Mouse (Mus musculus) MEL (cell line): ENCODE data around the gene Lsp1. TPM values are rescaled to one million over a fixed set of nuclear protein-coding genes. Genes with fewer than 3 reads are reported as not detected.
A peak's percentile ranks its signal among the peaks of the same experiment; 100 is the strongest.

Experiments used
- DNase-seq: peaks from one replicate; pipeline ENCODE4 v3.0.0; 2011; ENCODE audit warnings: low read depth, low spot score
- H3K27ac ChIP-seq: 2 replicates; pipeline ENCODE4 v1.5.1; 2012; ENCODE audit warnings: low read depth, mild to moderate bottlenecking, control low read depth, low read length, moderate library complexity; ENCODE audit not compliant: control insufficient read depth
- H3K27me3 ChIP-seq, 2 experiments: fragments of 150-350 bp in 1 of 2; sonication (generic) in 1 of 2; 2 replicates each; pipeline ENCODE4 v1.6.1; 2012; ENCODE audit warnings: low read length in 2 of 2, mild to moderate bottlenecking in 2 of 2, improper control_type of control experiment in 1 of 2, moderate library complexity in 1 of 2; ENCODE audit not compliant: insufficient read depth in 2 of 2, control insufficient read depth in 1 of 2
- H3K36me3 ChIP-seq, 2 experiments: 2 replicates each; pipeline ENCODE4 v1.6.1; 2012 to 2014; ENCODE audit warnings: low read length in 2 of 2, improper control_type of control experiment in 1 of 2, inconsistent platforms in 1 of 2, mild to moderate bottlenecking in 1 of 2; ENCODE audit not compliant: insufficient read depth in 2 of 2, control insufficient read depth in 1 of 2
- H3K4me1 ChIP-seq, 2 experiments: fragments of 150-350 bp in 1 of 2; sonication (generic) in 1 of 2; 2 replicates each; pipeline ENCODE4 v1.6.1; 2012; ENCODE audit warnings: low read length in 2 of 2, improper control_type of control experiment in 1 of 2, mild to moderate bottlenecking in 1 of 2; ENCODE audit not compliant: insufficient read depth in 2 of 2, control insufficient read depth in 1 of 2
- H3K4me3 ChIP-seq, 2 experiments: fragments of 150-350 bp in 1 of 2; sonication (generic) in 1 of 2; 2 replicates each; pipeline ENCODE4 v1.5.1; 2012; ENCODE audit warnings: low read depth in 2 of 2, low read length in 2 of 2, mild to moderate bottlenecking in 2 of 2, moderate library complexity in 2 of 2, control low read depth in 1 of 2, improper control_type of control experiment in 1 of 2; ENCODE audit not compliant: control insufficient read depth in 1 of 2, insufficient read depth in 1 of 2
- H3K79me2 ChIP-seq: 2 replicates; pipeline ENCODE4 v1.6.1; 2012; ENCODE audit warnings: mild to moderate bottlenecking, low read length, moderate library complexity; ENCODE audit not compliant: control insufficient read depth, poor library complexity, insufficient read depth
- H3K9ac ChIP-seq: 2 replicates; pipeline ENCODE4 v1.6.1; 2012; ENCODE audit warnings: low read depth, mild to moderate bottlenecking, control low read depth, low read length, moderate library complexity; ENCODE audit not compliant: control insufficient read depth, poor library complexity, severe bottlenecking
- H3K9me3 ChIP-seq: fragments of 150-350 bp; sonication (generic); replicated peaks from 2 replicates; pipeline ENCODE4 v1.6.1; 2012; ENCODE audit warnings: mild to moderate bottlenecking, low read length, improper control_type of control experiment, moderate library complexity; ENCODE audit not compliant: insufficient read depth
- BHLHE40 ChIP-seq: IDR thresholded peaks from 2 replicates; pipeline ENCODE4 v1.6.1; 2012; ENCODE audit warnings: low read depth, mild to moderate bottlenecking, inconsistent platforms, low read length, improper control_type of control experiment, borderline replicate concordance
- CHD1 ChIP-seq: IDR thresholded peaks from 2 replicates; pipeline ENCODE4 v1.6.1; 2012; ENCODE audit warnings: low read depth, mild to moderate bottlenecking, inconsistent platforms, low read length, improper control_type of control experiment
- CTCF ChIP-seq, 3 experiments: IDR thresholded peaks in 2 of 3; conservative IDR thresholded peaks in 1 of 3; 2 replicates each; pipeline ENCODE4 v1.5.1; 2011 to 2012; ENCODE audit warnings: low read length in 3 of 3, low read depth in 2 of 3, mild to moderate bottlenecking in 2 of 3, improper control_type of control experiment in 1 of 3, inconsistent platforms in 1 of 3, mixed read lengths in 1 of 3, moderate library complexity in 1 of 3; ENCODE audit not compliant: control insufficient read depth in 1 of 3, insufficient read depth in 1 of 3, poor library complexity in 1 of 3, severe bottlenecking in 1 of 3
- ELF1 ChIP-seq: IDR thresholded peaks from 2 replicates; pipeline ENCODE4 v1.6.1; 2014; ENCODE audit warnings: low read depth, mild to moderate bottlenecking, inconsistent platforms, low read length, improper control_type of control experiment, moderate library complexity
- ETS1 ChIP-seq: IDR thresholded peaks from 2 replicates; pipeline ENCODE4 v1.6.1; 2012; ENCODE audit warnings: low read depth, mild to moderate bottlenecking, inconsistent platforms, low read length, improper control_type of control experiment, moderate library complexity
- GABPA ChIP-seq: IDR thresholded peaks from 2 replicates; pipeline ENCODE4 v1.6.1; 2012; ENCODE audit warnings: low read depth, mild to moderate bottlenecking, inconsistent platforms, low read length, improper control_type of control experiment, moderate library complexity
- GATA1 ChIP-seq: IDR thresholded peaks from 2 replicates; pipeline ENCODE4 v1.6.1; 2011; ENCODE audit warnings: low read depth, low read length, improper control_type of control experiment
- HCFC1 ChIP-seq: IDR thresholded peaks from 2 replicates; pipeline ENCODE4 v1.6.1; 2012; ENCODE audit warnings: low read depth, mild to moderate bottlenecking, inconsistent platforms, low read length, improper control_type of control experiment, moderate library complexity
- JUND ChIP-seq: IDR thresholded peaks from 2 replicates; pipeline ENCODE4 v1.6.1; 2011; ENCODE audit warnings: low read depth, mild to moderate bottlenecking, improper control_type of control experiment, low read length
- KAT2A ChIP-seq: conservative IDR thresholded peaks from 2 replicates; pipeline ENCODE4 v1.6.1; 2012; ENCODE audit warnings: low read depth, low read length, improper control_type of control experiment, inconsistent platforms
- MAFK ChIP-seq: IDR thresholded peaks from 2 replicates; pipeline ENCODE4 v1.6.1; 2011; ENCODE audit warnings: low read depth, mild to moderate bottlenecking, low read length, improper control_type of control experiment, borderline replicate concordance
- MAX ChIP-seq: IDR thresholded peaks from 2 replicates; pipeline ENCODE4 v1.6.1; 2011; ENCODE audit warnings: low read length, improper control_type of control experiment
- MAZ ChIP-seq: IDR thresholded peaks from 2 replicates; pipeline ENCODE4 v1.6.1; 2012; ENCODE audit warnings: low read depth, mild to moderate bottlenecking, inconsistent platforms, low read length, improper control_type of control experiment
- NELFE ChIP-seq: IDR thresholded peaks from 2 replicates; pipeline ENCODE4 v1.6.1; 2011; ENCODE audit warnings: low read depth, low read length, improper control_type of control experiment
- NRF1 ChIP-seq: IDR thresholded peaks from 2 replicates; pipeline ENCODE4 v1.6.1; 2014; ENCODE audit warnings: low read depth, mild to moderate bottlenecking, inconsistent platforms, low read length, improper control_type of control experiment, moderate library complexity; ENCODE audit not compliant: poor library complexity, insufficient read depth, severe bottlenecking
- POLR2A ChIP-seq, 2 experiments: IDR thresholded peaks; 2 replicates each; pipeline ENCODE4 v1.6.1; 2011 to 2012; ENCODE audit warnings: low read length in 2 of 2, mild to moderate bottlenecking in 2 of 2, control low read depth in 1 of 2, improper control_type of control experiment in 1 of 2, low read depth in 1 of 2, moderate library complexity in 1 of 2; ENCODE audit not compliant: control insufficient read depth in 1 of 2, insufficient read depth in 1 of 2, poor library complexity in 1 of 2
- POLR2AphosphoS5 ChIP-seq: IDR thresholded peaks from 2 replicates; pipeline ENCODE4 v1.6.1; 2012; ENCODE audit warnings: low read depth, borderline replicate concordance, mild to moderate bottlenecking, inconsistent platforms, low read length, moderate library complexity, mixed read lengths
- RAD21 ChIP-seq: IDR thresholded peaks from 2 replicates; pipeline ENCODE4 v1.6.1; 2011; ENCODE audit warnings: mild to moderate bottlenecking, low read depth, low read length, improper control_type of control experiment
- RCOR1 ChIP-seq: IDR thresholded peaks from 2 replicates; pipeline ENCODE4 v1.6.1; 2012; ENCODE audit warnings: low read depth, mild to moderate bottlenecking, inconsistent platforms, low read length, improper control_type of control experiment
- SIN3A ChIP-seq: IDR thresholded peaks from 2 replicates; pipeline ENCODE4 v1.6.1; 2012; ENCODE audit warnings: low read length, improper control_type of control experiment, inconsistent platforms
- SMC3 ChIP-seq: IDR thresholded peaks from 2 replicates; pipeline ENCODE4 v1.6.1; 2011; ENCODE audit warnings: low read depth, low read length, improper control_type of control experiment
- TCF12 ChIP-seq: IDR thresholded peaks from 2 replicates; pipeline ENCODE4 v1.6.1; 2014; ENCODE audit warnings: low read depth, mild to moderate bottlenecking, inconsistent platforms, low read length, improper control_type of control experiment, moderate library complexity
- UBTF ChIP-seq: IDR thresholded peaks from 2 replicates; pipeline ENCODE4 v1.6.1; 2012; ENCODE audit warnings: low read depth, mild to moderate bottlenecking, inconsistent platforms, low read length, improper control_type of control experiment, moderate library complexity, borderline replicate concordance; ENCODE audit not compliant: insufficient read depth
- USF2 ChIP-seq, 2 experiments: IDR thresholded peaks; 2 replicates each; pipeline ENCODE4 v1.6.1; 2011 to 2012; ENCODE audit warnings: improper control_type of control experiment in 2 of 2, low read length in 2 of 2, borderline replicate concordance in 1 of 2, inconsistent platforms in 1 of 2, low read depth in 1 of 2, mild to moderate bottlenecking in 1 of 2; ENCODE audit not compliant: insufficient read depth in 1 of 2
- ZC3H11A ChIP-seq: IDR thresholded peaks from 2 replicates; pipeline ENCODE4 v1.6.1; 2012; ENCODE audit warnings: low read depth, mild to moderate bottlenecking, inconsistent platforms, low read length, improper control_type of control experiment
- ZMIZ1 ChIP-seq: IDR thresholded peaks from 2 replicates; pipeline ENCODE4 v1.6.1; 2012; ENCODE audit warnings: low read depth, mild to moderate bottlenecking, inconsistent platforms, low read length, improper control_type of control experiment, moderate library complexity
- ZNF384 ChIP-seq: IDR thresholded peaks from 2 replicates; pipeline ENCODE4 v1.6.1; 2012; ENCODE audit warnings: low read depth, mild to moderate bottlenecking, inconsistent platforms, low read length, improper control_type of control experiment
- polyA plus RNA-seq, 2 experiments: library from polyadenylated mRNA; stranded (reverse) in 1 of 2; unstranded in 1 of 2; fragments of >175 nt in 1 of 2; fragments of >200 nt in 1 of 2; gene quantifications; 2 replicates each; pipeline versions ENCODE4 v1.2.1 to v1.2.4; 2012; ENCODE audit warnings: low replicate concordance in 2 of 2, low read depth in 1 of 2; ENCODE audit not compliant: insufficient read length in 2 of 2, insufficient read depth in 1 of 2, missing spikeins in 1 of 2
- total RNA-seq: library from RNA; depleted of rRNA; stranded (reverse); fragments of 300-350 nt; gene quantifications from 2 replicates; pipeline ENCODE4 v1.2.3, GENCODE M21; 2012

Gene Lsp1
- total and polyA plus RNA-seq, 3 experiments = not detected

DNA sequence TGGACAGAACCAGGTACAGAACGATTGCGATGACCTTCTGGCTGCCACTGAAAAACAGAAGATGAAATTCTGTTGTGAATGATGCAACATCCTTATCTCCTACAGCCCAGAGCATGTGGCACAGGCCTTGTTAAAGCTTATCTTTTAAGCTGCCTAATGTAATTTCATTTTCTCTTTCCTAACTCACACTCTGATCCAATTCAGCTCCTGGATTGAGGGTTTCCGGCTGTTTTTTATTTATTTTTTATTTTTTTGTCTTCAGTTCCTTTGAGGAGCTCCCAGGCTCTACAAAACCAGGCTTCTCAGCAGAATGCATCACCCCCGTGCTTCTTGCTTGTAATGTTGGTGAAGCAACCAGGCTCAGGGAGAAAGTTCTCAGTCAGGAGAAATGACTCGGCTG lies 40.7 kb upstream of the Lsp1 start (continued):
- TF ChIP-seq NRF1 = no peak
- TF ChIP-seq TCF12 = peak; percentile 96
- TF ChIP-seq BHLHE40 = peak; percentile 88
- TF ChIP-seq MAZ = no peak
- no peak for TF ChIP-seq GABPA
- no peak for TF ChIP-seq NELFE
- peak; percentile 98 for TF ChIP-seq GATA1
- TF ChIP-seq CHD1 = no peak
- TF ChIP-seq ZMIZ1 = no peak
- TF ChIP-seq HCFC1 = peak; percentile 65
- no peak for TF ChIP-seq CTCF (IDR thresholded peaks at IDR 0.05 in 2 of 3, conservative IDR thresholded peaks at IDR 0.05 in 1 of 3; ENCODE audit: control insufficient read depth in 1 of 3, insufficient read depth in 1 of 3, low read depth in 2 of 3, low read length in 3 of 3, poor library complexity in 1 of 3, severe bottlenecking in 1 of 3)
- no peak for TF ChIP-seq SMC3

DNA sequence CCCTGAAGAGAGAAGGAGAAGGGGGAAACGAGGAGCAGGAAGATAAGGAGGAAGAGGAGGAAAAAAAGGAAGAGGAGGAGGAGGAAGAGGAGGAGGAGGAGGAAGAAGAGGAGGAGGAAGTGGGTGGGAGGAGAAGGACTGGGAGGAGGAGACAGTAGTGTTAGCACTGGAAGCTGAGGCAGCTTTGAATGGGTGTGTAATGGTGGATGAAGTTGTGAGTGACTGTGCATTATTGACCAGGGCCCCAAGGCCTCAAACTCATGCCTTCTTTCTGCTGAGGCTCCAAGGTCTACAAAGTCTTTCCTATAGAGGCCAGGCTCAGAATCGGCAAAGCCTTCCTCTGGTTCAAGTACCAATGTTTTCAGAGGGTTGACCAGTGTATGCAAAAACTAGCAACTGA lies 38.8 kb upstream of the Lsp1 start:
- no peak overlapping the region for H3K9ac ChIP-seq
- no peaks in the 10 kb centered on the region for H3K9me3 ChIP-seq
- no peaks in the 10 kb centered on the region for H3K79me2 ChIP-seq
- peak overlapping the region; percentile 19 for H3K27ac ChIP-seq
- no peaks in the 10 kb centered on the region for H3K27me3 ChIP-seq
- no peak overlapping the region for H3K4me3 ChIP-seq
- TF ChIP-seq BHLHE40 (no peak), RAD21 (no peak), ZNF384 (no peak)
- TF ChIP-seq, all 39 proteins: peak for 0
- no peak for DNase-seq
- H3K36me3 ChIP-seq = peaks cover 0 to 15% of the 10 kb centered on the region in 2 experiments; a peak in 2 of 4 replicates
- H3K4me1 ChIP-seq = peaks cover 14 to 21% of the 10 kb centered on the region in 2 experiments

DNA sequence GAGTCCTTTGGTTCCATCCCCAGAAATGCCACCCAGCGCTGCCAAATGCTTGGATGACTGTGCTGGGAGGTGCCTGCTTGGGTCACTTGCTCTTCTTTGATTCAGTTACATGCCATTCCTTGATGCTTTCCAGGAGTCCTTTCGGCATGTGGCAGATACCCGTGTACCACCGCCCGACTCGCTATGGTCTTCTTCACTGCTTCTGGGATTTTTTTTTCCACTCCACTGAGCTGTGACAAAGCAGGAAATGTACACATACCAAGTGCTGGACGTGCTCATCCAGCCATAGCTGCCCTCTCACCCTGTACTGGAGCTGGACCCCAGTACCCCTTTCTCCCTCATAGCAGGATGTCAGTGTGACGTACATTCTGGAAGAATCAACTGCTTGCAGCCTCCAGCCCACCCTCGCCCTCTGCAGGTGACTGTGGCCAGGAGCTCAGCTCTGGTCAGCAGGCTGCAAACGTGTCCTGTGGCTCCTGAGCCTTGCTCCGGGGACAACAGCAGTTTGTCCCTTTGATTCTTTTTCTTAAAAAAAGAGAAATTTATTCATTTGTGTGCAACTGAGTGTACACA lies 34.9 kb upstream of the Lsp1 start:
- DNase-seq = no peak
- Histone ChIP-seq H3K4me1 (peaks cover 8 to 9% of the 10 kb centered on the region in 2 experiments), H3K27me3 (peaks cover 0 to 2% of the 10 kb centered on the region in 2 experiments; a peak in 2 of 4 replicates)
- no peak for TF ChIP-seq MAX
- no peak for TF ChIP-seq ETS1
- TF ChIP-seq TCF12 = no peak
- no peak for TF ChIP-seq UBTF
- no peak for TF ChIP-seq BHLHE40
- TF ChIP-seq MAFK = no peak
- TF ChIP-seq ZC3H11A = peak; percentile 26; the same call in 1 of the 2 replicates
- no peak for TF ChIP-seq ELF1
- TF ChIP-seq USF2 (IDR thresholded peaks at IDR 0.05; ENCODE audit: borderline replicate concordance in 1 of 2, insufficient read depth in 1 of 2, low read depth in 1 of 2, low read length in 2 of 2) = no peak
- no peak for TF ChIP-seq NRF1
- TF ChIP-seq GATA1 = no peak
- no peak for TF ChIP-seq GABPA
- TF ChIP-seq SMC3 = peak; percentile 49
- TF ChIP-seq POLR2A (IDR thresholded peaks at IDR 0.05; ENCODE audit: control insufficient read depth in 1 of 2, insufficient read depth in 1 of 2, low read depth in 1 of 2, low read length in 2 of 2, poor library complexity in 1 of 2) = no peak
- no peak for TF ChIP-seq JUND
- no peak for TF ChIP-seq ZNF384
- TF ChIP-seq SIN3A = no peak
- TF ChIP-seq RCOR1 = no peak
- no peak for TF ChIP-seq KAT2A
- no peak for TF ChIP-seq ZMIZ1
- no peak for TF ChIP-seq CHD1
- TF ChIP-seq POLR2AphosphoS5 = no peak

More for the DNA sequence above, 34.9 kb upstream of the Lsp1 start:
- H3K36me3 ChIP-seq = peaks cover 0 to 5% of the 10 kb centered on the region in 2 experiments; a peak in 2 of 4 replicates
- H3K9ac ChIP-seq = no peak overlapping the region
- H3K9me3 ChIP-seq = no peaks in the 10 kb centered on the region
- H3K27ac ChIP-seq = no peak overlapping the region
- no peak overlapping the region for H3K4me3 ChIP-seq
- H3K79me2 ChIP-seq = no peaks in the 10 kb centered on the region
